8 mouse cellular contexts compared by ENCODE assay signal in genomic region chr10:69583874-69584481, GRCm38 (mm10).
A peak's percentile ranks its signal among the peaks of the same experiment; 100 is the strongest.
DNase-seq lines count a peak whose midpoint lies in the region; ATAC-seq lines count a peak whose summit lies in the region.

No protein-coding gene starts in this region.

- no peak overlapping the region for H3K9ac ChIP-seq in forebrain, embryonic 16.5 days (replicated peaks; ENCODE audit: low read depth, low read length)
- H3K9ac ChIP-seq in kidney, embryonic 14.5 days (ENCODE audit: low read depth, low read length) = no peak overlapping the region

- no peak for ATAC-seq in forebrain, embryonic 16.5 days
- ATAC-seq in kidney, embryonic 14.5 days (ENCODE audit: low FRiP score, low TSS enrichment) = peak; percentile 81

- peak; percentile 48 for DNase-seq in forebrain, embryonic 10.5 days (ENCODE audit: extremely low spot score, low spot score)
- peak; percentile 87 for DNase-seq in forelimb bud, embryonic 11.5 days (ENCODE audit: low read depth, low spot score)
- peak; percentile 19 to 47 for DNase-seq in lung, postnatal 4 days
- DNase-seq in layer of hippocampus, postnatal 10 days (ENCODE audit: low spot score in 2 of 2) = no peak
- no peak for DNase-seq in cerebellum, adult 9-11 months
- no peak for DNase-seq in spleen, postnatal 10 days (ENCODE audit: low spot score in 2 of 2)

- no peaks in the 10 kb centered on the region for H3K9me3 ChIP-seq in forebrain, embryonic 10.5 days
- no peaks in the 10 kb centered on the region for H3K9me3 ChIP-seq in forebrain, embryonic 16.5 days (ENCODE audit: control insufficient read depth, low read length)
- no peaks in the 10 kb centered on the region for H3K9me3 ChIP-seq in kidney, embryonic 14.5 days (ENCODE audit: control insufficient read depth, low read length)

- H3K4me2 ChIP-seq in forebrain, embryonic 16.5 days (ENCODE audit: low read length) = no peak overlapping the region
- no peak overlapping the region for H3K4me2 ChIP-seq in kidney, embryonic 14.5 days (replicated peaks; ENCODE audit: low read depth, low read length)

- peaks cover 6% of the 10 kb centered on the region; the same call in 1 of the 2 replicates for H3K27me3 ChIP-seq in forebrain, embryonic 10.5 days (ENCODE audit: poor library complexity, severe bottlenecking)
- H3K27me3 ChIP-seq in forebrain, embryonic 16.5 days (replicated peaks; ENCODE audit: control insufficient read depth, insufficient read depth, low read length) = no peaks in the 10 kb centered on the region
- H3K27me3 ChIP-seq in kidney, embryonic 14.5 days (ENCODE audit: control insufficient read depth, insufficient read depth, low read length) = no peaks in the 10 kb centered on the region

- WGBS in forebrain, embryonic 10.5 days = 36% methylated on average over 11 of the region's 11 CpGs
- 38% methylated on average over 11 of the region's 11 CpGs for WGBS in forebrain, embryonic 16.5 days
- WGBS in kidney, embryonic 14.5 days = 11% methylated on average over 11 of the region's 11 CpGs

- H3K4me1 ChIP-seq in forebrain, embryonic 10.5 days = peaks cover 22% of the 10 kb centered on the region
- H3K4me1 ChIP-seq in forebrain, embryonic 16.5 days (replicated peaks; ENCODE audit: control insufficient read depth, insufficient read depth, low read length) = peaks cover 3% of the 10 kb centered on the region
- H3K4me1 ChIP-seq in kidney, embryonic 14.5 days (ENCODE audit: control insufficient read depth, insufficient read depth, low read length) = peaks cover 19% of the 10 kb centered on the region

- H3K36me3 ChIP-seq in forebrain, embryonic 10.5 days (replicated peaks) = no peaks in the 10 kb centered on the region
- H3K36me3 ChIP-seq in forebrain, embryonic 16.5 days (ENCODE audit: control insufficient read depth, insufficient read depth) = no peaks in the 10 kb centered on the region
- no peaks in the 10 kb centered on the region for H3K36me3 ChIP-seq in kidney, embryonic 14.5 days (ENCODE audit: control insufficient read depth, insufficient read depth, low read length)

- no peak overlapping the region for H3K4me3 ChIP-seq in forebrain, embryonic 10.5 days
- no peak overlapping the region for H3K4me3 ChIP-seq in forebrain, embryonic 16.5 days (replicated peaks; ENCODE audit: low read length)
- H3K4me3 ChIP-seq in kidney, embryonic 14.5 days (ENCODE audit: low read length) = no peak overlapping the region

- H3K27ac ChIP-seq in forebrain, embryonic 10.5 days = peak overlapping the region; percentile 72
- no peak overlapping the region for H3K27ac ChIP-seq in forebrain, embryonic 16.5 days (ENCODE audit: low read length)
- peak overlapping the region; percentile 34; the same call in 1 of the 2 replicates for H3K27ac ChIP-seq in kidney, embryonic 14.5 days (ENCODE audit: low read depth, low read length)

Comparison
In these comparisons a context has a peak if more than half of its experiments do, and no peak if none do; other contexts are left out.
1. DNase-seq: peak in forebrain, embryonic 10.5 days (single experiment), forelimb bud, embryonic 11.5 days (single experiment) and lung, postnatal 4 days (2 of 2); none in layer of hippocampus, postnatal 10 days (0 of 2), cerebellum, adult 9-11 months (single experiment) and spleen, postnatal 10 days (0 of 2).